Mouse (Mus musculus) midbrain, embryonic 14.5 days (tissue): ENCODE results near the gene Git1. TPM values are rescaled to one million over a fixed set of nuclear protein-coding genes. Genes with fewer than 3 reads are reported as not detected.
"Not testable (repeated sequence)": the region's sequence is repeated elsewhere in the genome, so short reads cannot be mapped to it uniquely, and the experiment has no call there.

ENCODE experiments used
- ATAC-seq: fragments of 200-750 bp; cut with Nextera tagmentation; 2 replicates; pipeline ENCODE4 v1.8.0; 2017; ENCODE audit warnings: moderate number of reproducible peaks, moderate library complexity; ENCODE audit not compliant: low FRiP score, low TSS enrichment
- DNase-seq: peaks from one replicate; pipeline ENCODE4 v3.0.0-alpha.2; 2015
- H3K27ac ChIP-seq: fragments of 300-500 bp; sonication (generic); replicated peaks from 2 replicates; pipeline ENCODE4 v1.5.1; 2014; ENCODE audit warnings: mild to moderate bottlenecking, low read depth, low read length, moderate library complexity
- H3K27me3 ChIP-seq: fragments of 300-500 bp; sonication (generic); 2 replicates; pipeline ENCODE4 v1.6.1; 2014; ENCODE audit warnings: low read length, control low read depth, mixed read lengths; ENCODE audit not compliant: control insufficient read depth, insufficient read depth
- H3K36me3 ChIP-seq: fragments of 300-500 bp; sonication (generic); 2 replicates; pipeline ENCODE4 v1.6.1; 2014; ENCODE audit warnings: low read length, control low read depth; ENCODE audit not compliant: control insufficient read depth, insufficient read depth
- H3K4me1 ChIP-seq: fragments of 300-500 bp; sonication (generic); 2 replicates; pipeline ENCODE4 v1.6.1; 2014; ENCODE audit warnings: mild to moderate bottlenecking, antibody characterized with exemption, low read length, control low read depth; ENCODE audit not compliant: control insufficient read depth, insufficient read depth
- H3K4me2 ChIP-seq: fragments of 300-500 bp; sonication (generic); 2 replicates; pipeline ENCODE4 v1.6.1; 2014; ENCODE audit warnings: mild to moderate bottlenecking, low read length, moderate library complexity
- H3K4me3 ChIP-seq: fragments of 300-500 bp; sonication (generic); replicated peaks from 2 replicates; pipeline ENCODE4 v1.5.1; 2014; ENCODE audit warnings: low read depth, low read length
- H3K9ac ChIP-seq: fragments of 300-500 bp; sonication (generic); replicated peaks from 2 replicates; pipeline ENCODE4 v1.6.1; 2014; ENCODE audit warnings: mild to moderate bottlenecking, low read length, moderate library complexity
- H3K9me3 ChIP-seq: fragments of 300-500 bp; sonication (generic); 2 replicates; pipeline ENCODE4 v1.6.1; 2016; ENCODE audit warnings: low read length, control low read depth, mixed read lengths; ENCODE audit not compliant: control insufficient read depth
- WGBS: fragments of 180-500 bp; shearing (Covaris S2); extraction: QIAGEN DNeasy Blood & Tissue Kit; methylation state at CpG from one replicate; pipeline ENCODE4 v1.1.7; 2014; 5-methylcytosine and 5-hydroxymethylcytosine counted together
- polyA plus RNA-seq: library from polyadenylated mRNA; unstranded; fragments of >200 nt; fragmentation: Nextera tagmentation; extraction: Ambion mirVana; gene quantifications from 2 replicates; pipeline ENCODE4 v1.2.1, GENCODE M21; 2014

Gene Git1
- polyA plus RNA-seq, 1 experiment from 2014 or later = 25.1 TPM

- ATAC-seq = no peak
- Histone ChIP-seq H3K27me3 (peaks cover 36% of the 10 kb centered on the region), H3K4me2 (0 out of 2 replicates have a peak overlapping the region, but pooled peaks have one; percentile 98), H3K27ac (no peak overlapping the region), H3K4me3 (no peak overlapping the region), H3K9me3 (no peaks in the 10 kb centered on the region), H3K9ac (no peak overlapping the region), H3K36me3 (no peaks in the 10 kb centered on the region), H3K4me1 (peaks cover 30% of the 10 kb centered on the region)
- WGBS = 49% methylated on average over 5 of the region's 5 CpGs
- DNase-seq = peak; percentile 25
Measured at GRCm38 (mm10) chr11:77516553-77517425, 23.4 kb downstream of the Git1 start.

- Histone ChIP-seq H3K27me3 (peaks cover 32% of the 10 kb centered on the region; the same call in 1 of the 2 replicates), H3K36me3 (no peaks in the 10 kb centered on the region), H3K4me3 (no peak overlapping the region), H3K27ac (no peak overlapping the region), H3K9ac (no peak overlapping the region), H3K4me1 (peaks cover 24% of the 10 kb centered on the region), H3K9me3 (no peaks in the 10 kb centered on the region), H3K4me2 (no peak overlapping the region)
- 80% methylated on average over 27 of the region's 27 CpGs for WGBS
- DNase-seq = no peak
- ATAC-seq = no peak
Measured at GRCm38 (mm10) chr11:77518051-77518798, 24.9 kb downstream of the Git1 start.

- DNase-seq (no peak), ATAC-seq (no peak)
- Histone ChIP-seq H3K36me3 (no peaks in the 10 kb centered on the region), H3K27me3 (peaks cover 25% of the 10 kb centered on the region; the same call in 1 of the 2 replicates), H3K4me1 (peaks cover 24% of the 10 kb centered on the region), H3K4me3 (no peak within 1 kb of the TSS), H3K9ac (no peak within 1 kb of the TSS), H3K27ac (no peak within 1 kb of the TSS), H3K4me2 (no peak within 1 kb of the TSS), H3K9me3 (no peaks in the 10 kb centered on the region)
- WGBS = 79% methylated on average over 5 of the region's 5 CpGs
Measured at GRCm38 (mm10) chr11:77519043-77519442, 25.7 kb downstream of the Git1 start, which contains the start of gene Gm10392. TSS of gene Gm10392 (minus strand) at chr11:77519198.

GRCm38 (mm10) chr11:77520601-77521529 is 27.5 kb downstream of the Git1 start:
- Histone ChIP-seq H3K9me3 (no peaks in the 10 kb centered on the region), H3K9ac (no peak overlapping the region), H3K4me2 (no peak overlapping the region), H3K27ac (no peak overlapping the region), H3K4me1 (peaks cover 7% of the 10 kb centered on the region; the same call in 1 of the 2 replicates), H3K27me3 (peaks cover 16% of the 10 kb centered on the region; the same call in 1 of the 2 replicates), H3K36me3 (no peaks in the 10 kb centered on the region), H3K4me3 (no peak overlapping the region)
- ATAC-seq = no peak
- DNase-seq = peak; percentile 48
- WGBS = 47% methylated on average over 5 of the region's 5 CpGs

GRCm38 (mm10) chr11:77525804-77526486 is 32.6 kb downstream of the Git1 start:
- WGBS = 80% methylated on average over 3 of the region's 3 CpGs
- H3K27me3 ChIP-seq = no peaks in the 10 kb centered on the region
- H3K4me1 ChIP-seq = no peaks in the 10 kb centered on the region
- no peak overlapping the region for H3K4me3 ChIP-seq
- no peak overlapping the region for H3K4me2 ChIP-seq
- ATAC-seq = no peak
- H3K9ac ChIP-seq = no peak overlapping the region
- no peak for DNase-seq
- H3K9me3 ChIP-seq = no peaks in the 10 kb centered on the region
- H3K27ac ChIP-seq = no peak overlapping the region
- no peaks in the 10 kb centered on the region for H3K36me3 ChIP-seq

GRCm38 (mm10) chr11:77528420-77528819 is 35.1 kb downstream of the Git1 start:
- H3K4me3 ChIP-seq, H3K4me1 ChIP-seq, H3K9ac ChIP-seq, H3K36me3 ChIP-seq, DNase-seq, ATAC-seq, H3K27ac ChIP-seq, H3K4me2 ChIP-seq, H3K27me3 ChIP-seq, H3K9me3 ChIP-seq: not testable (repeated sequence)
- WGBS = 91% methylated on average over 3 of the region's 3 CpGs

- H3K4me3 ChIP-seq = no peak overlapping the region
- DNase-seq = no peak
- H3K9me3 ChIP-seq = no peaks in the 10 kb centered on the region
- no peaks in the 10 kb centered on the region for H3K4me1 ChIP-seq
- H3K36me3 ChIP-seq = 0 out of 2 replicates have a peak, but pooled peaks cover 5% of the 10 kb centered on the region
- no peak overlapping the region for H3K27ac ChIP-seq
- H3K27me3 ChIP-seq = no peaks in the 10 kb centered on the region
- WGBS = 92% methylated on average over 3 of the region's 3 CpGs
- no peak overlapping the region for H3K4me2 ChIP-seq
- H3K9ac ChIP-seq = no peak overlapping the region
- ATAC-seq = no peak
Measured at GRCm38 (mm10) chr11:77529644-77530043, 36.3 kb downstream of the Git1 start.
